Mouse (Mus musculus) hindbrain, embryonic 13.5 days (tissue): ENCODE measurements around the gene Kcnc3. TPM values are rescaled to one million over a fixed set of nuclear protein-coding genes. Genes with fewer than 3 reads are reported as not detected.

Experiments
- ATAC-seq: fragments of 200-750 bp; cut with Nextera tagmentation; 2 replicates; pipeline ENCODE4 v1.8.0; 2017; ENCODE audit warnings: moderate TSS enrichment; ENCODE audit not compliant: low FRiP score
- H3K27ac ChIP-seq: fragments of 300-500 bp; sonication (generic); 2 replicates; pipeline ENCODE4 v1.5.1; 2015; ENCODE audit warnings: inconsistent platforms, mild to moderate bottlenecking, moderate library complexity
- H3K27me3 ChIP-seq: fragments of 300-500 bp; sonication (generic); 2 replicates; pipeline ENCODE4 v1.6.1; 2015; ENCODE audit warnings: mild to moderate bottlenecking, inconsistent platforms
- H3K36me3 ChIP-seq: fragments of 300-500 bp; sonication (generic); 2 replicates; pipeline ENCODE4 v1.6.1; 2015; ENCODE audit warnings: mild to moderate bottlenecking, inconsistent platforms
- H3K4me1 ChIP-seq: fragments of 300-500 bp; sonication (generic); replicated peaks from 2 replicates; pipeline ENCODE4 v1.6.1; 2015; ENCODE audit warnings: inconsistent platforms
- H3K4me2 ChIP-seq: fragments of 300-500 bp; sonication (generic); 2 replicates; pipeline ENCODE4 v1.6.1; 2015; ENCODE audit warnings: inconsistent platforms, mild to moderate bottlenecking, moderate library complexity
- H3K4me3 ChIP-seq: fragments of 300-500 bp; sonication (generic); 2 replicates; pipeline ENCODE4 v1.5.1; 2015; ENCODE audit warnings: mild to moderate bottlenecking, inconsistent platforms
- H3K9ac ChIP-seq: fragments of 300-500 bp; sonication (generic); 2 replicates; pipeline ENCODE4 v1.6.1; 2015; ENCODE audit warnings: mild to moderate bottlenecking, inconsistent platforms
- H3K9me3 ChIP-seq: fragments of 300-500 bp; sonication (generic); 2 replicates; pipeline ENCODE4 v1.6.1; 2016; ENCODE audit warnings: inconsistent platforms
- WGBS: fragments of 180-500 bp; shearing (Covaris S2); methylation state at CpG from one replicate; pipeline ENCODE4 v1.1.7; 2015; 5-methylcytosine and 5-hydroxymethylcytosine counted together
- polyA plus RNA-seq: library from polyadenylated mRNA; unstranded; fragments of >200 nt; fragmentation: Nextera tagmentation; extraction: Ambion mirVana; gene quantifications from 2 replicates; pipeline ENCODE4 v1.2.1, GENCODE M21; 2015

Gene Kcnc3
- polyA plus RNA-seq, 1 experiment from 2014 or later, result 4.4 TPM

DNA sequence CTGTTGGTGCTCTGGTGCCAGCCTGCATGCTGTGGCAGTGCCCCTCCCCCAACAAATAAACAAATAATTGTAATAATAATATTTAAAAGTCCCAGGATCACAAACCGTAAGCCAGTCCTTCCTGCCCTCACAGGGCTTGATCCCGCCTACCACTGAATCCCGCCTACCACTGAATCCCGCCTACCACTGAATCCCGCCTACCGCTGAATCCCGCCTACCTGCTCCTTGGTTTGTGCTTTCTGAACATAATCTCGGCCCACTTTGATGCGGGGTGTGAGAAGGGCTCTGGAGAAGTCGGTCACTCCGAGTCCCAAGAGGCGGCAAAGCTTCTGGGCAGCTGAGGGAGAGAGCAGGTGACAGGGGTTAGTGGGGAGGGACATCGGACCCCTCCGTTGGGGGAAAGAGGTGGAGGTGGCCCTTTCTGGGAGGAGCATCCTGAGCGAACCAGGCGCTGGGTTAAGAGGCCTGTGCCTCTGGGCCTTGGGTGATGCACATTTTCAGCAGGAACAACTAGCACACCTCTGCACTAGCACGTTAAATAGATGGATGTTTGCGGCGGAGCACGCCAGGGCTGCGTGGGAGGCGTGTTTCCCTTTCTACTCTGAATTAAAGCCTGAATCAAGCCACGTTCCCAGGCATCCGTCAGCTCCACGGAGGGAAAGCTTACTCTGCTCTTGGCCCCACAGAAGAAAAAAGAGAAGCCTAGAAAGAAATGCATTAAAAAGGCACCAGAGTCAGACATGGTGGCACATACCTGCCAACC, 50.6 kb downstream of the Kcnc3 start:
- H3K27me3 ChIP-seq, result peaks cover 89% of the 10 kb centered on the region
- no peak for ATAC-seq
- H3K4me1 ChIP-seq, result peaks cover 13% of the 10 kb centered on the region; the same call in 1 of the 2 replicates
- WGBS, result 19% methylated on average over 25 of the region's 25 CpGs
- no peaks in the 10 kb centered on the region for H3K36me3 ChIP-seq
- no peak overlapping the region for H3K4me3 ChIP-seq
- no peak overlapping the region for H3K27ac ChIP-seq
- H3K9ac ChIP-seq, result no peak overlapping the region; the same call in 1 of the 2 replicates
- no peaks in the 10 kb centered on the region for H3K9me3 ChIP-seq
- H3K4me2 ChIP-seq, result 0 out of 2 replicates have a peak overlapping the region, but pooled peaks have one; percentile 15

DNA sequence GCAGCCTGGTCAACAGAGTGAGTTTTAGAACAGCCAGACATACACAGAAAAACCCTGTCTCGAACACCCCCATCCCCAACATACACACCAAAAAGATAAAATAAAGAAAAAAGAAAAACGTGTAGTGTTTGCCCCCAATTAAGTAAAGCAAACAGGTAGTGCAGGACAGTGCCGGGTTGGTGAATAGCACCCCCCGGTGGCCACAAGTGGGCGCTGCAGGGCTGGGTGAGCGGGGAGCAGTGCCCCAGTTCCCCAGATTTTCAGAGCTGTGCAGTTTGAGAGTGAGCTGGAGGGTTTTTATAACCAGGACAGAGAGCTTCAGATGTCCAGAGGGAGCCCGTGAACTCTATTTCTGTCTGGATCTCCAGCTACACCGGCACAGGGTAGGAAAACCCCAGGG, 51.4 kb downstream of the Kcnc3 start:
- WGBS, result 35% methylated on average over 8 of the region's 8 CpGs
- H3K9ac ChIP-seq, result no peak overlapping the region
- no peak overlapping the region for H3K27ac ChIP-seq
- peaks cover 85% of the 10 kb centered on the region for H3K27me3 ChIP-seq
- H3K4me3 ChIP-seq, result no peak overlapping the region
- no peak overlapping the region for H3K4me2 ChIP-seq
- no peaks in the 10 kb centered on the region for H3K9me3 ChIP-seq
- ATAC-seq, result no peak
- H3K4me1 ChIP-seq, result peaks cover 14% of the 10 kb centered on the region; the same call in 1 of the 2 replicates
- no peaks in the 10 kb centered on the region for H3K36me3 ChIP-seq

DNA sequence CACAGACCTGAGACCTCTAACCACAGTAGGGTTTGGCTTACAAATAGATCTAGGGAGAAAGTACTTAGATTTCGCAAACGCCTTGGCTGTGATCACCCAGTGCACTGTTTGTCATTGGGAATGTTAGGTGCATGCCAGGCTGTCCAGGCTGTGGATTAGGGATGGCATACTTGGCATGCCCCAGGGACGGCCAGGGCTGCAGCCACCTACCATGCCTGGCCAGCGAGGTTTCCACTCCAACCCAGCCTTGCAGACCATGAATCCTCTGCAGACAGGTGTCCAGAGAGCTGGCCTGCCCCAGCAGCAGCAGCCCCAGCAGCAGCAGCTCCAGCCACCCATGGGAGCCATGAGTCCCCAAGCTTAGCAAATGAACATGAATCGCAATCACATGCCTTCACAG, 54.8 kb downstream of the Kcnc3 start:
- Histone ChIP-seq H3K9me3 (no peaks in the 10 kb centered on the region), H3K4me2 (no peak overlapping the region), H3K27ac (no peak overlapping the region), H3K9ac (no peak overlapping the region), H3K27me3 (peaks cover 65% of the 10 kb centered on the region), H3K4me3 (no peak overlapping the region), H3K36me3 (no peaks in the 10 kb centered on the region), H3K4me1 (peaks cover 8% of the 10 kb centered on the region; the same call in 1 of the 2 replicates)
- no peak for ATAC-seq
- 83% methylated on average over 5 of the region's 5 CpGs for WGBS

DNA sequence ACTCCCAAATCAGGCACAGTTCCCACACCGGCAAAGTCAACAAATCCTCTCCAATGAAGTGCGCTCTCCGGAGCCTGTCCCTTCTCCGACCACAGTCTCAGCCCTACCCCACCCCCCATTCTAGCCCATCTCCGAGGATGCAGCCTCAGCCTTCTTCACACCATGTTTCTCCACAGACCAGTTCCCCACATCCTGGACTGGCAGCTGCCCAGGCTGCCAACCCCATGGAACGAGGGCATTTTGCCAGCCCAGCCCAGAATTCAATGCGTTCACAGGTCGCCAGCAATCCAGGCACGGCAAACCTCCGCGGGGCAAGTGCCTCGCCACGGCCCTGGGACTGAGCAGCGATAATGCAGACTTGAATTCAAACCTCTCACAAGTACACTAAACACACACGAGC, 55.5 kb downstream of the Kcnc3 start:
- no peaks in the 10 kb centered on the region for H3K36me3 ChIP-seq
- no peak overlapping the region for H3K9ac ChIP-seq
- H3K4me1 ChIP-seq, result peaks cover 8% of the 10 kb centered on the region; the same call in 1 of the 2 replicates
- 24% methylated on average over 15 of the region's 15 CpGs for WGBS
- H3K27me3 ChIP-seq, result peaks cover 63% of the 10 kb centered on the region
- H3K4me2 ChIP-seq, result peak overlapping the region; percentile 29; the same call in 1 of the 2 replicates
- H3K9me3 ChIP-seq, result no peaks in the 10 kb centered on the region
- ATAC-seq, result peak; percentile 54; the same call in 1 of the 2 replicates
- no peak overlapping the region for H3K27ac ChIP-seq
- H3K4me3 ChIP-seq, result no peak overlapping the region

DNA sequence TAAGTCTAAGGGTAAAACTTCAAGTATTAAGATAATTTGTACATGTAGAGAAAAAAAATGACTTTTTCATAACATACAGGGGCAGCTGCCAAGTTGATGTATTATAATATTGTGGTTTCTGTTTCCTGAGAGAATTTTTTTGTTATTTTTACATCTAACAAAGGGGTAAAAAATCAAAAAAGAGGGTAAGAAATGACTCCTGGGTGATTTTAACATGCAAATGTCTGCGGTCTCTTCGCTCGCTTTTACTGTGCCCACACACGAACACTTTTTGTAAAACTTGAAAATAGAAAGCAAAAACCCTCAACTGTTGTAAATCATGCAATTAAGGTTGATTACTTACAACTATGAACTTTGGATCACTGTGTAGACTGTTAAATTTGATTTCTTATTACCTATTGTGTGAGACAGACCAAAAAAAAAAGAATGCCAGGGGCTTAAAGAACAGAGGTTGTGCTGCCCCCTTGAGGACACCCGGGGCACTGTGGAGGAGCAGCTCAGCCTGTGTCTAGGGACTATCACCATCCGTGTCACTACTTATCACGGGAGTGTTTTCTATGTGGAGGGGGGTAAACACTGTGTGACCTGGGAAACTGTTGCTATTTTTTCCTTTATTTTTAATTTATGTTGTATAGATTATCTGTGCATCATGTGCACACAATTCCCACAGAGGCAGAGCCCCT, 56.7 kb downstream of the Kcnc3 start:
- ATAC-seq, result no peak
- 51% methylated on average over 7 of the region's 7 CpGs for WGBS
- H3K4me2 ChIP-seq, result no peak overlapping the region
- no peak overlapping the region for H3K9ac ChIP-seq
- no peaks in the 10 kb centered on the region for H3K36me3 ChIP-seq
- no peak overlapping the region for H3K4me3 ChIP-seq
- peaks cover 8% of the 10 kb centered on the region; the same call in 1 of the 2 replicates for H3K4me1 ChIP-seq
- H3K9me3 ChIP-seq, result no peaks in the 10 kb centered on the region
- peaks cover 62% of the 10 kb centered on the region for H3K27me3 ChIP-seq
- H3K27ac ChIP-seq, result no peak overlapping the region

DNA sequence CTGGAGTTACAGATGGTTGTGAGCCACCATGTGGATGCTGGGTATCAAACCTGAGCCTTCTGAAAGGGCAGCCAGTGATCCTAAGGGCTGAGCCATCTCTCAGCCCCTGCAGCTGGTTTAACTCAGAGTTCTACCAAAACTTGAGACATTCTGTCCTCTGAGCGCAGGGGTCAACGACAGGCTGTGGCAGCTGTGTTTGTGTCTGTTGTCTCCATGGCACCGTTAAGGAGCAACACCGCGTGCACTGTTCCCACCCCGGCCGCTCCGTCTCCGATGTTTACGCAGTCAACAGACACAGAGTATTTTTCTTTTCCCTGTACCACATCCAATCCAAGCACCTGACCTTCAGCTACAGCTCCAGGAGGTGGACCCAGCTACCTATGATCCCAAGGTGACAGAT, 57.3 kb downstream of the Kcnc3 start:
- Histone ChIP-seq H3K27ac (no peak overlapping the region), H3K9me3 (no peaks in the 10 kb centered on the region), H3K27me3 (peaks cover 63% of the 10 kb centered on the region), H3K36me3 (no peaks in the 10 kb centered on the region), H3K9ac (no peak overlapping the region), H3K4me1 (peaks cover 8% of the 10 kb centered on the region; the same call in 1 of the 2 replicates), H3K4me2 (no peak overlapping the region), H3K4me3 (no peak overlapping the region)
- WGBS, result 72% methylated on average over 10 of the region's 10 CpGs
- no peak for ATAC-seq

DNA sequence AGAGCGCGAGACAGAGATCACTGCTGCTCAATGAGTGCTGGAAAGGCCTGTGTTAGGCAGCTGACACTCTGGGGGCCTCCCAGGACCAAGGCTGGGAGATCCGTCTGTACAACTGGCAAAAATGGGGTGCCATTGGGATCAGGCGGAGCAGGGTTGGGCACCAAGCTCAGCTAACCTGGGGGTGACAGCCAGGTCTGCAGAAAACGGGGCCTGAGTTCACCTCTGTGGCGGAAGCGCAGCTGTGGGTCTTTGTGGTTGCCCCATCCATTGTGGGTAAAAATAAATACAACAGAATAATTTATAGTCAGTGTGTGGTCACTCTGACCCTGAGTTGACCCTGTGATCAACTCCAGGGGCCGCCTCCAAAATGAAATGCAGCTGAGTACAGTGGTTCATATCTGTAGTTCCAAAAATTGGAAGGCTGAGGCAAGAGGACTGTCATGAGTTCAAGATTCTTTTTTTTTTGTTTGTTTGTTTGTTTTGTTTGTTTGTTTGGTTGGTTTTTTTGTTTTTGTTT, 58.7 kb downstream of the Kcnc3 start:
- Histone ChIP-seq H3K36me3 (no peaks in the 10 kb centered on the region), H3K27ac (no peak overlapping the region), H3K27me3 (peaks cover 49% of the 10 kb centered on the region), H3K4me3 (no peak overlapping the region), H3K4me1 (peaks cover 8% of the 10 kb centered on the region; the same call in 1 of the 2 replicates), H3K4me2 (no peak overlapping the region), H3K9me3 (no peaks in the 10 kb centered on the region), H3K9ac (no peak overlapping the region)
- 70% methylated on average over 8 of the region's 8 CpGs for WGBS
- no peak for ATAC-seq

DNA sequence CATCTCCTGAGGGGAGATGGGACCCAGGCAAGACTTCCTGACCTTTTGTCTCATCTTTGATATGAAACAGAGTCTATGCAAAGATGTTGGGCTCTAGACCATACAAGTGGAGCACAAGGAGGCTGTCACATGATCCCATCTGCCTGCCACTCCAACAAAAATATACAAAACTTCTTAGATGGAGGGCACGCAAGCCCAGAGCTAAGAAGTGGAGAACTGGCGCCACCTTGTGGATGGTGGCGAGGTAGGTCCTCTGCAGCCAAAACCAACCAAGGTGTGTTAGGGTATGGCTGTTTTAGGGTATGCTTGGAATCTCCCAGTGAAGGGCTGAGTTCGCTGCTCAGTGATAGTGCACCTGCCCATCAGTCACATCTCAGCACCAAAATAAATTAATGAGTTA, 59.5 kb downstream of the Kcnc3 start:
- ATAC-seq, result no peak
- H3K4me2 ChIP-seq, result no peak overlapping the region
- H3K4me1 ChIP-seq, result peaks cover 8% of the 10 kb centered on the region; the same call in 1 of the 2 replicates
- no peak overlapping the region for H3K27ac ChIP-seq
- no peak overlapping the region for H3K9ac ChIP-seq
- peaks cover 41% of the 10 kb centered on the region for H3K27me3 ChIP-seq
- H3K36me3 ChIP-seq, result no peaks in the 10 kb centered on the region
- H3K4me3 ChIP-seq, result no peak overlapping the region
- H3K9me3 ChIP-seq, result no peaks in the 10 kb centered on the region
- 9% methylated on average over 4 of the region's 4 CpGs for WGBS

DNA sequence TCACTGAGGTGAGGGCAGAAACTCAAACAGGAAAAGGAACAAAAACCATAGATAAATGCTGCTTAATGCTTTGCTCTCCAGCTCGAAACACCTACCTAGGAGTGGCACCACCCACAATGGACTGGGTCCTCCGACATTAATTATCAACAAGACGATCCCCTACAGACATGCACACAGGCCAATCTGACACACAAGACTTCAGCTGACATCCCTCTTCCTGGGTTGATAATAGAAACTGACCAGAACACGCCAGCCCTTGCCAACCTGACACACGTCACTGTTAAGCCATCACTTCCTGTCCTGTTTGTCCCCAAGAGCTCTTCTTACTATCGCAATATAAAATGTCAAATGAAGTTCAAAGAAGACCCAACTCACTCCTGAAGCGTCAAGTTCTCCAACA, 61.0 kb downstream of the Kcnc3 start:
- 83% methylated on average over 7 of the region's 7 CpGs for WGBS
- H3K9ac ChIP-seq, result no peak overlapping the region
- no peaks in the 10 kb centered on the region for H3K36me3 ChIP-seq
- ATAC-seq, result no peak
- H3K9me3 ChIP-seq, result no peaks in the 10 kb centered on the region
- H3K27ac ChIP-seq, result no peak overlapping the region
- H3K4me1 ChIP-seq, result no peaks in the 10 kb centered on the region
- no peak overlapping the region for H3K4me2 ChIP-seq
- no peak overlapping the region for H3K4me3 ChIP-seq
- H3K27me3 ChIP-seq, result peaks cover 29% of the 10 kb centered on the region

DNA sequence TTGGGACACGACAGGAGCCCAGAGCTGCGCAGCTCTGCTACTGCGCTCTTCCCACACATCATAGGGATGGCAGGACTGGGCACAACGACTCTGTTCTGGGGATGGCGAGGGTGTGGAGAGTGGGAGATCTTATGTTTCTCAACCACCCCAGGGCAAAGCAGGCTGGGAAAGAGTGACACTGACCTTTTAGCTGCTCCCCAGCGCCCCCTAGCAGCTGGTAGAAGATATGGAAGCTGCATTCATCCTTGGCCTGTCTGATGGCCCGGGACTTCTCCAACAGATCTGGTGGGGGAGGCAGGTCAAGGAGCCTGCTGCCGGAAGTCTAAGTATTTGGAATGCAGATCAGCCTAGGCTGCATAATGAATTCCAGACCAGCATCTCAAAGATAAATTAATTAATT, 63.3 kb downstream of the Kcnc3 start:
- no peak for ATAC-seq
- Histone ChIP-seq H3K4me3 (no peak overlapping the region), H3K36me3 (no peaks in the 10 kb centered on the region), H3K9me3 (no peaks in the 10 kb centered on the region), H3K4me1 (no peaks in the 10 kb centered on the region), H3K9ac (no peak overlapping the region), H3K27me3 (peaks cover 21% of the 10 kb centered on the region), H3K4me2 (no peak overlapping the region), H3K27ac (no peak overlapping the region)
- 56% methylated on average over 8 of the region's 8 CpGs for WGBS
